Mouse (Mus musculus) G1E (cell line): Measurements from ENCODE around the gene Rprd1b. TPM values are rescaled to one million over a fixed set of nuclear protein-coding genes. Genes with fewer than 3 reads are reported as not detected.

Source experiments
- ATAC-seq: 2 replicates; pipeline ENCODE4 v1.8.0; 2016; ENCODE audit warnings: mild to moderate bottlenecking; ENCODE audit not compliant: insufficient number of reproducible peaks, poor library complexity, low FRiP score, severe bottlenecking; ENCODE audit errors: extremely low read depth
- DNase-seq: peaks from one replicate; pipeline ENCODE4 v3.0.0; 2012; ENCODE audit warnings: low spot score
- H3K27me3 ChIP-seq: 2 replicates; pipeline ENCODE4 v1.6.1; 2012; ENCODE audit warnings: mild to moderate bottlenecking, low read length, inconsistent platforms; ENCODE audit not compliant: insufficient read depth
- H3K36me3 ChIP-seq: replicated peaks from 2 replicates; pipeline ENCODE3; 2012; ENCODE audit warnings: mild to moderate bottlenecking, inconsistent platforms
- H3K4me1 ChIP-seq: 2 replicates; pipeline ENCODE4 v1.6.1; 2012; ENCODE audit warnings: low read depth, low read length, inconsistent platforms, mixed read lengths; ENCODE audit not compliant: insufficient read depth
- H3K4me3 ChIP-seq: 2 replicates; pipeline ENCODE4 v1.5.1; 2012; ENCODE audit warnings: low read depth, mild to moderate bottlenecking, inconsistent platforms, low read length, moderate library complexity, mixed read lengths
- H3K9me3 ChIP-seq: replicated peaks from 2 replicates; pipeline ENCODE4 v1.6.1; 2012; ENCODE audit warnings: inconsistent platforms
- CTCF ChIP-seq: IDR thresholded peaks from 2 replicates; pipeline ENCODE4 v1.5.1; 2012; ENCODE audit warnings: low read depth, low read length, inconsistent platforms, mixed read lengths
- GATA1 ChIP-seq: IDR thresholded peaks from 2 replicates; pipeline ENCODE4 v1.6.1; 2012; ENCODE audit warnings: borderline replicate concordance, low read length, inconsistent platforms, mixed read lengths
- GATA2 ChIP-seq: IDR thresholded peaks from 2 replicates; pipeline ENCODE4 v1.6.1; 2012; ENCODE audit warnings: low read depth, low read length, inconsistent platforms, borderline replicate concordance
- POLR2AphosphoS5 ChIP-seq: IDR thresholded peaks from 2 replicates; pipeline ENCODE4 v1.6.1; 2012; ENCODE audit warnings: low read depth, low read length, inconsistent platforms; ENCODE audit not compliant: insufficient replicate concordance
- TAL1 ChIP-seq: conservative IDR thresholded peaks from 2 replicates; pipeline ENCODE4 v1.6.1; 2012; ENCODE audit warnings: low read depth, low read length, inconsistent platforms, mixed read lengths
- polyA plus RNA-seq: library from polyadenylated mRNA; stranded (reverse); fragments of >175 nt; gene quantifications from 2 replicates; pipeline ENCODE4 v1.2.3, GENCODE M21; 2012
- total RNA-seq, 2 experiments: library from RNA; stranded (forward) in 1 of 2; stranded (reverse) in 1 of 2; fragments of 200-1000 nt in 1 of 2; fragments of >200 nt in 1 of 2; fragmentation: Nextera tagmentation in 1 of 2; gene quantifications; 2 replicates each; pipeline ENCODE4 v1.2.3; 2014 to 2017

Gene Rprd1b
- total and polyA plus RNA-seq, 3 experiments: 28.7 to 37.9 (median 36.2) TPM

- Histone ChIP-seq H3K36me3 (peaks cover 94% of the 10 kb centered on the region), H3K27me3 (no peaks in the 10 kb centered on the region), H3K9me3 (no peaks in the 10 kb centered on the region), H3K4me3 (no peak overlapping the region), H3K4me1 (peaks cover 20% of the 10 kb centered on the region)
- ATAC-seq: no peak
- no peak for DNase-seq
- TF ChIP-seq CTCF (no peak), GATA1 (no peak), TAL1 (no peak), GATA2 (no peak), POLR2AphosphoS5 (no peak)
Observed at GRCm38 (mm10) chr2:158128461-158129130, 100.3 kb downstream of the Rprd1b start.

DNA sequence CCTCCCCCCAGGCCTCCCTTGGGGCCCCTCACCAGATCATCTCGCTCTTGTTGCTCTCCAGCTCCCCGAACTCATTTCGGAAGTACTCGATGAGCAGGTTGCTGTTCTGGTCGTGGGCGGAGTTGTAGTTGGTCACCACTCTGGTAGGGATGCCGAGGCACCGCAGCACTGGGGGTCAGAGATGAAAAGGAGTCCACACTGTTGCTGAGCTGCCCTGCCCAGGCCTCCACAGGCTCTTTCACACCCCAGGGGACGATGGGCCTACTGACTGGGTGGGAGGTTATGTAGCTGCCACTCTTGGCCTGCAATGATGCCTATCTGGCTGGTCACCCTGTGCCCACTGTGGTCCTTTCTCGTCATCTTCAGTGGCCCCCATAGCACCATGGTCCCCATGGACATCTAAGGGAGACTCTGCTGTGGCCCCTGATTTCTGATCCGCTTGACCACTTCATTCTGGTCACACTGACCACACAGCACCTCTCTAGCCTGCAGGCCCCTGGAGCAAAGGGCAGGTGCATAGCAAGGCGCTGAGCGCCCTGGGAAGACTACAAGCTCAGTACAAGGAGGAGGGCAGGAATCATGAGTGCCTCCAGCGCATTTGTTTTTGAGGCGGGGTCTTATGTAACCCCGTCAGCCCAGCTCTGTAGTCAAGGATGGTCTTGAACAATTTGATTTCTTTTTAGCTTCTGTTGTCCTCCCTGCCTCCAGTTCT is 101.2 kb downstream of the Rprd1b start:
- TF ChIP-seq TAL1: no peak
- no peak for TF ChIP-seq GATA1
- TF ChIP-seq CTCF: no peak
- ATAC-seq (no peak), DNase-seq (no peak)
- no peaks in the 10 kb centered on the region for H3K27me3 ChIP-seq
- no peaks in the 10 kb centered on the region for H3K9me3 ChIP-seq
- peaks cover 94% of the 10 kb centered on the region for H3K36me3 ChIP-seq
- H3K4me3 ChIP-seq: no peak overlapping the region
- peaks cover 25% of the 10 kb centered on the region for H3K4me1 ChIP-seq

- Histone ChIP-seq H3K4me3 (no peak overlapping the region), H3K27me3 (no peaks in the 10 kb centered on the region), H3K4me1 (peaks cover 27% of the 10 kb centered on the region), H3K9me3 (no peaks in the 10 kb centered on the region), H3K36me3 (peaks cover 93% of the 10 kb centered on the region)
- DNase-seq: no peak
- TF ChIP-seq TAL1 (no peak), CTCF (no peak), GATA1 (no peak), POLR2AphosphoS5 (no peak), GATA2 (no peak)
- no peak for ATAC-seq
Observed at GRCm38 (mm10) chr2:158130391-158130986, 102.2 kb downstream of the Rprd1b start.

GRCm38 (mm10) chr2:158131197-158131835 is 103.0 kb downstream of the Rprd1b start:
- Histone ChIP-seq H3K4me3 (no peak overlapping the region), H3K36me3 (peaks cover 93% of the 10 kb centered on the region), H3K4me1 (peaks cover 32% of the 10 kb centered on the region), H3K27me3 (no peaks in the 10 kb centered on the region), H3K9me3 (no peaks in the 10 kb centered on the region)
- no peak for TF ChIP-seq GATA2
- no peak for TF ChIP-seq POLR2AphosphoS5
- TF ChIP-seq CTCF: no peak
- TF ChIP-seq GATA1: no peak
- no peak for TF ChIP-seq TAL1
- ATAC-seq (no peak), DNase-seq (no peak)

DNA sequence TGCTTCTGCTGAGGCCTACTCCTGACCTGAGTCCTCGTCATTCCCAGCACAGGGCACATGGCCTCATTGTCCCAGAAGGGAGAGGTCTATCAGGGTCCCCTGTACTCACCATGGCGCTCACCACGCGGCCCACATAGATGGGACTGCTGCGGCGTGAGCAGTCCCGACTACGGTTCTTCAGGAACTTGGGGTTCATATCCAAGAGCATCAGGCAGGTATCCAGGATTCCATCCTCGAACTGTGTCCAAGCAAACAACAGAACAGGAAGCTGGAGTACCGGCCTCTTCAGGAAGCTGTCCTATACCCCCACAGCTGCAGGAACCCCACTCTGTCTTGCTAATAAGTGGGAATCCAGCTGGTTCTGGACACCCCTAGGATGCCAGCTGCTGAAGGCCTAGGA is 104.0 kb downstream of the Rprd1b start:
- TF ChIP-seq GATA2: no peak
- no peak for TF ChIP-seq GATA1
- no peaks in the 10 kb centered on the region for H3K27me3 ChIP-seq
- peaks cover 37% of the 10 kb centered on the region for H3K4me1 ChIP-seq
- peaks cover 97% of the 10 kb centered on the region for H3K36me3 ChIP-seq
- no peak for DNase-seq
- no peak for ATAC-seq
- no peak overlapping the region for H3K4me3 ChIP-seq
- H3K9me3 ChIP-seq: no peaks in the 10 kb centered on the region

GRCm38 (mm10) chr2:158133050-158133449 is 104.8 kb downstream of the Rprd1b start:
- no peak for TF ChIP-seq GATA2
- no peak for TF ChIP-seq CTCF
- TF ChIP-seq POLR2AphosphoS5: no peak
- TF ChIP-seq TAL1: no peak
- TF ChIP-seq GATA1: no peak
- no peak for ATAC-seq
- Histone ChIP-seq H3K4me3 (no peak overlapping the region), H3K9me3 (no peaks in the 10 kb centered on the region), H3K27me3 (no peaks in the 10 kb centered on the region), H3K4me1 (peaks cover 37% of the 10 kb centered on the region), H3K36me3 (peaks cover 95% of the 10 kb centered on the region)
- DNase-seq: no peak
